Mouse (Mus musculus) neural tube, embryonic 11.5 days (tissue): ENCODE data around the gene Lasp1. TPM values are rescaled to one million over a fixed set of nuclear protein-coding genes. Genes with fewer than 3 reads are reported as not detected.

Experiments used
- ATAC-seq: fragments of 200-750 bp; cut with Nextera tagmentation; 2 replicates; pipeline ENCODE4 v1.8.0; 2017; ENCODE audit warnings: moderate number of reproducible peaks, mild to moderate bottlenecking, moderate TSS enrichment, moderate library complexity; ENCODE audit not compliant: insufficient read depth, low FRiP score, low TSS enrichment
- DNase-seq: peaks from one replicate; pipeline ENCODE4 v3.0.0-alpha.2; 2015; ENCODE audit warnings: low spot score
- H3K27ac ChIP-seq: fragments of 300-500 bp; sonication (generic); 2 replicates; pipeline ENCODE4 v1.5.1; 2014; ENCODE audit warnings: low read depth, mild to moderate bottlenecking, low read length
- H3K27me3 ChIP-seq: fragments of 300-500 bp; sonication (generic); 2 replicates; pipeline ENCODE4 v1.6.1; 2014; ENCODE audit warnings: mild to moderate bottlenecking, low read length, mixed read lengths; ENCODE audit not compliant: control insufficient read depth, insufficient read depth
- H3K36me3 ChIP-seq: fragments of 300-500 bp; sonication (generic); 2 replicates; pipeline ENCODE4 v1.6.1; 2014; ENCODE audit warnings: mild to moderate bottlenecking, low read length, moderate library complexity, mixed read lengths; ENCODE audit not compliant: control insufficient read depth, insufficient read depth
- H3K4me1 ChIP-seq: fragments of 300-500 bp; sonication (generic); 2 replicates; pipeline ENCODE4 v1.6.1; 2014; ENCODE audit warnings: low read length, mixed read lengths; ENCODE audit not compliant: control insufficient read depth, insufficient read depth
- H3K4me2 ChIP-seq: fragments of 300-500 bp; sonication (generic); 2 replicates; pipeline ENCODE4 v1.6.1; 2014; ENCODE audit warnings: low read depth, mild to moderate bottlenecking, moderate library complexity
- H3K4me3 ChIP-seq: fragments of 300-500 bp; sonication (generic); 2 replicates; pipeline ENCODE4 v1.5.1; 2014; ENCODE audit warnings: low read depth, low read length
- H3K9ac ChIP-seq: fragments of 300-500 bp; sonication (generic); 2 replicates; pipeline ENCODE4 v1.6.1; 2014; ENCODE audit warnings: mild to moderate bottlenecking, low read length
- H3K9me3 ChIP-seq: fragments of 300-500 bp; sonication (generic); 2 replicates; pipeline ENCODE4 v1.6.1; 2016; ENCODE audit warnings: low read length; ENCODE audit not compliant: control insufficient read depth
- WGBS: fragments of 180-500 bp; shearing (Covaris S2); extraction: QIAGEN DNeasy Blood & Tissue Kit; methylation state at CpG from one replicate; pipeline ENCODE4 v1.1.7; 2014; 5-methylcytosine and 5-hydroxymethylcytosine counted together
- polyA plus RNA-seq: library from polyadenylated mRNA; unstranded; fragments of >200 nt; fragmentation: Nextera tagmentation; extraction: Ambion mirVana; gene quantifications from 2 replicates; pipeline ENCODE4 v1.2.1, GENCODE M21; 2014

Gene Lasp1
- polyA plus RNA-seq, 1 experiment from 2014 or later: 73.1 TPM

GRCm38 (mm10) chr11:97818003-97818402 is 19.2 kb downstream of the Lasp1 start:
- WGBS: 45% methylated on average over 6 of the region's 6 CpGs
- Histone ChIP-seq H3K27me3 (no peaks in the 10 kb centered on the region), H3K9me3 (no peaks in the 10 kb centered on the region), H3K4me3 (no peak overlapping the region), H3K36me3 (no peaks in the 10 kb centered on the region; the same call in 1 of the 2 replicates), H3K4me2 (no peak overlapping the region), H3K27ac (peak overlapping the region; percentile 84; the same call in 1 of the 2 replicates), H3K4me1 (peaks cover 29% of the 10 kb centered on the region), H3K9ac (peak overlapping the region; percentile 68; the same call in 1 of the 2 replicates)
- no peak for ATAC-seq
- no peak for DNase-seq

GRCm38 (mm10) chr11:97818571-97818970 is 19.8 kb downstream of the Lasp1 start:
- Histone ChIP-seq H3K27me3 (no peaks in the 10 kb centered on the region), H3K4me2 (peak overlapping the region; percentile 4; the same call in 1 of the 2 replicates), H3K9me3 (no peaks in the 10 kb centered on the region), H3K27ac (peak overlapping the region; percentile 84), H3K9ac (peak overlapping the region; percentile 68), H3K4me1 (peaks cover 25% of the 10 kb centered on the region), H3K4me3 (no peak overlapping the region), H3K36me3 (no peaks in the 10 kb centered on the region; the same call in 1 of the 2 replicates)
- ATAC-seq: peak; percentile 55; the same call in 1 of the 2 replicates
- peak; percentile 81 for DNase-seq
- whole genome bisulfite sequencing: 7% methylated on average over 4 of the region's 4 CpGs

- WGBS: 68% methylated on average over 4 of the region's 4 CpGs
- H3K4me2 ChIP-seq: no peak overlapping the region
- H3K36me3 ChIP-seq: no peaks in the 10 kb centered on the region; the same call in 1 of the 2 replicates
- H3K27me3 ChIP-seq: no peaks in the 10 kb centered on the region
- peak overlapping the region; percentile 68 for H3K9ac ChIP-seq
- H3K27ac ChIP-seq: no peak overlapping the region
- DNase-seq (no peak), ATAC-seq (no peak)
- H3K9me3 ChIP-seq: no peaks in the 10 kb centered on the region
- peaks cover 23% of the 10 kb centered on the region for H3K4me1 ChIP-seq
- no peak overlapping the region for H3K4me3 ChIP-seq
These were observed 20.3 kb downstream of the Lasp1 start for GRCm38 (mm10) chr11:97819102-97819501.

GRCm38 (mm10) chr11:97819923-97820322 is 21.1 kb downstream of the Lasp1 start:
- Histone ChIP-seq H3K4me2 (no peak overlapping the region), H3K4me1 (peaks cover 21% of the 10 kb centered on the region), H3K27me3 (no peaks in the 10 kb centered on the region), H3K9me3 (no peaks in the 10 kb centered on the region), H3K27ac (no peak overlapping the region), H3K9ac (no peak overlapping the region), H3K4me3 (no peak overlapping the region), H3K36me3 (no peaks in the 10 kb centered on the region; the same call in 1 of the 2 replicates)
- no peak for ATAC-seq
- 72% methylated on average over 5 of the region's 5 CpGs for WGBS
- DNase-seq: no peak

- WGBS: 75% methylated on average over 4 of the region's 4 CpGs
- Histone ChIP-seq H3K27ac (no peak overlapping the region), H3K4me2 (no peak overlapping the region), H3K36me3 (peaks cover 2% of the 10 kb centered on the region; the same call in 1 of the 2 replicates), H3K4me3 (no peak overlapping the region), H3K9me3 (no peaks in the 10 kb centered on the region), H3K9ac (no peak overlapping the region), H3K27me3 (no peaks in the 10 kb centered on the region), H3K4me1 (peaks cover 18% of the 10 kb centered on the region)
- DNase-seq (no peak), ATAC-seq (no peak)
These were observed 22.0 kb downstream of the Lasp1 start for GRCm38 (mm10) chr11:97820840-97821239.

GRCm38 (mm10) chr11:97821401-97822064 is 22.7 kb downstream of the Lasp1 start:
- Histone ChIP-seq H3K36me3 (peaks cover 2% of the 10 kb centered on the region; the same call in 1 of the 2 replicates), H3K9me3 (no peaks in the 10 kb centered on the region), H3K4me2 (no peak overlapping the region), H3K4me3 (no peak overlapping the region), H3K4me1 (peaks cover 18% of the 10 kb centered on the region), H3K27ac (no peak overlapping the region), H3K9ac (no peak overlapping the region), H3K27me3 (no peaks in the 10 kb centered on the region)
- ATAC-seq: no peak
- DNase-seq: no peak
- 97% methylated on average over 8 of the region's 8 CpGs for WGBS

- no peak overlapping the region for H3K4me2 ChIP-seq
- no peak overlapping the region; the same call in 1 of the 2 replicates for H3K9ac ChIP-seq
- no peak for ATAC-seq
- peaks cover 10% of the 10 kb centered on the region for H3K4me1 ChIP-seq
- WGBS: 79% methylated on average over 20 of the region's 20 CpGs
- DNase-seq: no peak
- H3K27me3 ChIP-seq: no peaks in the 10 kb centered on the region
- peaks cover 2% of the 10 kb centered on the region; the same call in 1 of the 2 replicates for H3K36me3 ChIP-seq
- H3K27ac ChIP-seq: no peak overlapping the region
- no peaks in the 10 kb centered on the region for H3K9me3 ChIP-seq
- no peak overlapping the region for H3K4me3 ChIP-seq
These were observed 24.2 kb downstream of the Lasp1 start for GRCm38 (mm10) chr11:97822840-97823603.

- ATAC-seq: no peak
- no peak overlapping the region for H3K27ac ChIP-seq
- DNase-seq: no peak
- H3K36me3 ChIP-seq: peaks cover 2% of the 10 kb centered on the region; the same call in 1 of the 2 replicates
- no peaks in the 10 kb centered on the region for H3K9me3 ChIP-seq
- H3K4me2 ChIP-seq: no peak overlapping the region
- no peaks in the 10 kb centered on the region for H3K4me1 ChIP-seq
- no peak overlapping the region for H3K4me3 ChIP-seq
- H3K9ac ChIP-seq: no peak overlapping the region
- 96% methylated on average over 11 of the region's 11 CpGs for WGBS
- H3K27me3 ChIP-seq: no peaks in the 10 kb centered on the region
These were observed 25.4 kb downstream of the Lasp1 start for GRCm38 (mm10) chr11:97824168-97824567.
